In genomic region chr9:110020405-110020804, GRCm38 (mm10) we compare ENCODE assay signal across 15 mouse cellular contexts.
A peak's percentile ranks its signal among the peaks of the same experiment; 100 is the strongest.
DNase-seq lines count a peak whose midpoint lies in the region; ATAC-seq lines count a peak whose summit lies in the region.
"Had no signal": no experiment of that assay in that cellular context is flagged by ENCODE, and none has a peak within 500 bp of the region (broad histone marks: within the 10 kb centered on the region; RNA-seq: fewer than 3 reads in every experiment).

No protein-coding gene starts in this region.

- no peaks in the 10 kb centered on the region for H3K9me3 ChIP-seq in midbrain, embryonic 16.5 days (replicated peaks; ENCODE audit: control insufficient read depth, low read length, poor library complexity, severe bottlenecking)
- H3K9me3 ChIP-seq: embryonic facial prominence, embryonic 13.5 days; hindbrain, embryonic 15.5 days; midbrain, embryonic 12.5 days had no signal

- no peak overlapping the region for H3K4me2 ChIP-seq in midbrain, embryonic 16.5 days (ENCODE audit: low read length)
- H3K4me2 ChIP-seq: embryonic facial prominence, embryonic 13.5 days; hindbrain, embryonic 15.5 days; midbrain, embryonic 12.5 days had no signal

- H3K4me3 ChIP-seq in midbrain, embryonic 16.5 days (ENCODE audit: low read depth, low read length), result no peak overlapping the region
- H3K4me3 ChIP-seq: embryonic facial prominence, embryonic 13.5 days; hindbrain, embryonic 15.5 days; left cerebral cortex, adult 2 months; midbrain, embryonic 12.5 days had no signal

- no peak overlapping the region for H3K9ac ChIP-seq in midbrain, embryonic 16.5 days (ENCODE audit: low read depth, low read length)
- H3K9ac ChIP-seq: embryonic facial prominence, embryonic 13.5 days; hindbrain, embryonic 15.5 days; midbrain, embryonic 12.5 days had no signal

- H3K4me1 ChIP-seq in midbrain, embryonic 16.5 days (ENCODE audit: control insufficient read depth, insufficient read depth, low read length), result no peaks in the 10 kb centered on the region
- H3K4me1 ChIP-seq: embryonic facial prominence, embryonic 13.5 days; midbrain, embryonic 12.5 days had no signal

- peak; percentile 9 to 42 for DNase-seq in frontal cortex, adult 2 months (ENCODE audit: extremely low spot score in 1 of 2, low spot score in 1 of 2)
- no peak for DNase-seq in frontal cortex, postnatal 10 days (ENCODE audit: low spot score in 2 of 2)
- DNase-seq in right cerebral cortex, postnatal 25 days, result peak; percentile 20
- no peak for DNase-seq in right cerebral cortex, postnatal 10 days (ENCODE audit: low spot score in 2 of 2)
- DNase-seq in cerebellum, postnatal 36 days, result peak; percentile 35 to 47
- DNase-seq in telencephalon, adult 2 months (ENCODE audit: low read depth, low spot score), result peak; percentile 43
- DNase-seq in T-cell, adult 2 months (ENCODE audit: low spot score), result no peak
- DNase-seq: heart, postnatal 14 days; lung, postnatal 4 days had no signal

- H3K36me3 ChIP-seq in midbrain, embryonic 16.5 days (ENCODE audit: control insufficient read depth, insufficient read depth, low read length), result no peaks in the 10 kb centered on the region
- H3K36me3 ChIP-seq: embryonic facial prominence, embryonic 13.5 days; hindbrain, embryonic 15.5 days; midbrain, embryonic 12.5 days had no signal

- WGBS in midbrain, embryonic 16.5 days, result 49% methylated on average over 5 of the region's 5 CpGs

- no peak for ATAC-seq in midbrain, embryonic 16.5 days
- ATAC-seq: intestine, postnatal 0 days had no signal

- H3K27me3 ChIP-seq in midbrain, embryonic 16.5 days (ENCODE audit: control insufficient read depth, insufficient read depth, low read depth, low read length), result no peaks in the 10 kb centered on the region
- H3K27me3 ChIP-seq: embryonic facial prominence, embryonic 13.5 days; hindbrain, embryonic 15.5 days; midbrain, embryonic 12.5 days had no signal

- no peak overlapping the region for H3K27ac ChIP-seq in midbrain, embryonic 16.5 days (ENCODE audit: low read length)
- H3K27ac ChIP-seq: embryonic facial prominence, embryonic 13.5 days; hindbrain, embryonic 15.5 days; left cerebral cortex, adult 2 months; midbrain, embryonic 12.5 days had no signal

Comparison
In these comparisons a context has a peak if more than half of its experiments do, and no peak if none do; other contexts are left out.
1. DNase-seq: peak in frontal cortex, adult 2 months (2 of 2), right cerebral cortex, postnatal 25 days (single experiment), cerebellum, postnatal 36 days (2 of 2) and telencephalon, adult 2 months (single experiment); none in frontal cortex, postnatal 10 days (0 of 2), right cerebral cortex, postnatal 10 days (0 of 2) and T-cell, adult 2 months (single experiment).